Comparison of ENCODE assay signal across 12 mouse cellular contexts in genomic region chr7:72165726-72166701, GRCm38 (mm10).
DNase-seq lines count a peak whose midpoint lies in the region; ATAC-seq and TF ChIP-seq lines count a peak whose summit lies in the region.
"Had no signal": no experiment of that assay in that cellular context is flagged by ENCODE, and none has a peak within 500 bp of the region (broad histone marks: within the 10 kb centered on the region; RNA-seq: fewer than 3 reads in every experiment).

No protein-coding gene starts in this region.

- no peak for TF ChIP-seq CTCF in liver, adult 2 months (IDR thresholded peaks at IDR 0.05; ENCODE audit: low read depth, low read length)

- H3K9me3 ChIP-seq in liver, embryonic 11.5 days (ENCODE audit: control insufficient read depth, low read length): no peaks in the 10 kb centered on the region
- H3K9me3 ChIP-seq in intestine, embryonic 16.5 days (ENCODE audit: control insufficient read depth, low read length): no peaks in the 10 kb centered on the region
- H3K9me3 ChIP-seq: forebrain, embryonic 12.5 days; limb, embryonic 15.5 days had no signal

- peak; percentile 10 for DNase-seq in liver, adult 2 months (ENCODE audit: extremely low read depth, low read depth, low spot score)
- no peak for DNase-seq in liver, embryonic 11.5 days (ENCODE audit: low spot score)
- peak; percentile 36 to 49 for DNase-seq in heart, postnatal 14 days
- peak; percentile 69 to 81 for DNase-seq in kidney, postnatal 4 days
- DNase-seq in skeletal muscle tissue, adult 2 months (ENCODE audit: low read depth, low spot score): peak; percentile 37
- no peak for DNase-seq in layer of hippocampus, adult 8-10 months (ENCODE audit: low spot score in 2 of 2)
- no peak for DNase-seq in layer of hippocampus, adult 9-10 months (ENCODE audit: low spot score)
- DNase-seq: embryo, embryonic 11 days had no signal

- H3K27ac ChIP-seq in liver, adult 2 months (replicated peaks; ENCODE audit: insufficient read depth, low read depth, low read length): no peak overlapping the region
- H3K27ac ChIP-seq in liver, embryonic 11.5 days (ENCODE audit: low read depth, low read length): no peak overlapping the region
- no peak overlapping the region for H3K27ac ChIP-seq in intestine, embryonic 16.5 days (ENCODE audit: low read length)
- H3K27ac ChIP-seq: forebrain, embryonic 12.5 days; limb, embryonic 15.5 days had no signal

- ATAC-seq in liver, embryonic 11.5 days (replicated peaks; ENCODE audit: low FRiP score): no peak
- ATAC-seq in intestine, embryonic 16.5 days: no peak
- ATAC-seq: CD4-positive, CD25-positive, alpha-beta regulatory T cell, adult 4 months had no signal

- WGBS in liver, adult 2 months: 73% methylated on average over 13 of the region's 13 CpGs
- WGBS in liver, embryonic 11.5 days: 65% methylated on average over 13 of the region's 13 CpGs
- WGBS in intestine, embryonic 16.5 days: 65% methylated on average over 13 of the region's 13 CpGs

- no peak overlapping the region for H3K9ac ChIP-seq in liver, adult 2 months (ENCODE audit: low read depth, low read length)
- no peak overlapping the region for H3K9ac ChIP-seq in liver, embryonic 11.5 days (ENCODE audit: low read depth, low read length)
- H3K9ac ChIP-seq in intestine, embryonic 16.5 days (ENCODE audit: low read depth, low read length): no peak overlapping the region
- H3K9ac ChIP-seq: forebrain, embryonic 12.5 days; limb, embryonic 15.5 days had no signal

- no peak overlapping the region for H3K4me2 ChIP-seq in liver, embryonic 11.5 days
- H3K4me2 ChIP-seq in intestine, embryonic 16.5 days (ENCODE audit: low read depth, low read length): no peak overlapping the region
- H3K4me2 ChIP-seq: forebrain, embryonic 12.5 days; limb, embryonic 15.5 days had no signal

- peaks cover 13% of the 10 kb centered on the region for H3K36me3 ChIP-seq in liver, adult 2 months (ENCODE audit: control insufficient read depth, insufficient read depth, low read length)
- no peaks in the 10 kb centered on the region for H3K36me3 ChIP-seq in liver, embryonic 11.5 days (ENCODE audit: control insufficient read depth, insufficient read depth, low read length)
- no peaks in the 10 kb centered on the region for H3K36me3 ChIP-seq in intestine, embryonic 16.5 days (ENCODE audit: control insufficient read depth, insufficient read depth, low read length)
- H3K36me3 ChIP-seq: forebrain, embryonic 12.5 days; limb, embryonic 15.5 days had no signal

- no peaks in the 10 kb centered on the region for H3K4me1 ChIP-seq in liver, adult 2 months (ENCODE audit: control insufficient read depth, insufficient read depth, low read length)
- no peaks in the 10 kb centered on the region for H3K4me1 ChIP-seq in liver, embryonic 11.5 days (replicated peaks; ENCODE audit: control insufficient read depth, insufficient read depth, low read length)
- no peaks in the 10 kb centered on the region for H3K4me1 ChIP-seq in intestine, embryonic 16.5 days (ENCODE audit: control insufficient read depth, insufficient read depth, low read length)
- H3K4me1 ChIP-seq: forebrain, embryonic 12.5 days; limb, embryonic 15.5 days had no signal

- no peak overlapping the region for H3K4me3 ChIP-seq in liver, adult 2 months (ENCODE audit: insufficient read depth, low read depth, low read length)
- H3K4me3 ChIP-seq in liver, embryonic 11.5 days (ENCODE audit: low read depth, low read length): no peak overlapping the region
- no peak overlapping the region for H3K4me3 ChIP-seq in intestine, embryonic 16.5 days (ENCODE audit: low read length)
- H3K4me3 ChIP-seq: forebrain, embryonic 12.5 days; limb, embryonic 15.5 days had no signal

- no peak for TF ChIP-seq POLR2A in liver, adult 2 months (IDR thresholded peaks at IDR 0.05; ENCODE audit: extremely low read depth, insufficient read depth, low read length)

- no peaks in the 10 kb centered on the region for H3K79me2 ChIP-seq in liver, adult 2 months (ENCODE audit: control insufficient read depth, insufficient read depth, low read length)

- no peaks in the 10 kb centered on the region for H3K27me3 ChIP-seq in liver, adult 2 months (ENCODE audit: control insufficient read depth, insufficient read depth, low read length)
- H3K27me3 ChIP-seq in liver, embryonic 11.5 days (replicated peaks; ENCODE audit: control insufficient read depth, insufficient read depth, low read length): no peaks in the 10 kb centered on the region
- H3K27me3 ChIP-seq in intestine, embryonic 16.5 days (replicated peaks; ENCODE audit: control insufficient read depth, insufficient read depth, low read length): no peaks in the 10 kb centered on the region
- H3K27me3 ChIP-seq: forebrain, embryonic 12.5 days; limb, embryonic 15.5 days had no signal

- intact Hi-C loops in heart, postnatal 14 days (cut with DNase I): loop anchor here (10.0 kb wide), 2 partner anchors 201 to 581 kb away; no protein-coding TSS in a partner anchor

Comparison
In these comparisons a context has a peak if more than half of its experiments do, and no peak if none do; other contexts are left out.
1. DNase-seq: peak in liver, adult 2 months (single experiment), heart, postnatal 14 days (2 of 2), kidney, postnatal 4 days (2 of 2) and skeletal muscle tissue, adult 2 months (single experiment); none in liver, embryonic 11.5 days (single experiment), layer of hippocampus, adult 8-10 months (0 of 2) and layer of hippocampus, adult 9-10 months (single experiment).